Mouse (Mus musculus): Measurements from ENCODE around the gene Wdr95.

- peak; percentile 48 for TF ChIP-seq CTCF (IDR thresholded peaks at IDR 0.05)
- TF ChIP-seq EP300 (IDR thresholded peaks at IDR 0.05), result no peak
Observed at GRCm38 (mm10) chr5:149483321-149484052, 45.0 kb upstream of the Wdr95 start.
